Mouse (Mus musculus) hindbrain, embryonic 15.5 days (tissue): ENCODE data around the gene Usp50. TPM values are rescaled to one million over a fixed set of nuclear protein-coding genes. Genes with fewer than 3 reads are reported as not detected.

ENCODE experiments used
- ATAC-seq: fragments of 200-750 bp; cut with Nextera tagmentation; 2 replicates; pipeline ENCODE4 v1.8.0; 2017; ENCODE audit warnings: low read depth, moderate number of reproducible peaks, moderate TSS enrichment; ENCODE audit not compliant: low FRiP score
- H3K27ac ChIP-seq: fragments of 300-500 bp; sonication (generic); replicated peaks from 2 replicates; pipeline ENCODE4 v1.5.1; 2015; ENCODE audit warnings: mild to moderate bottlenecking, inconsistent platforms
- H3K27me3 ChIP-seq: fragments of 300-500 bp; sonication (generic); 2 replicates; pipeline ENCODE4 v1.6.1; 2015; ENCODE audit warnings: control low read depth, inconsistent platforms
- H3K36me3 ChIP-seq: fragments of 300-500 bp; sonication (generic); 2 replicates; pipeline ENCODE4 v1.6.1; 2015; ENCODE audit warnings: control low read depth, inconsistent platforms
- H3K4me1 ChIP-seq: fragments of 300-500 bp; sonication (generic); replicated peaks from 2 replicates; pipeline ENCODE4 v1.6.1; 2015; ENCODE audit warnings: control low read depth, inconsistent platforms
- H3K4me2 ChIP-seq: fragments of 300-500 bp; sonication (generic); 2 replicates; pipeline ENCODE4 v1.6.1; 2015; ENCODE audit warnings: moderate library complexity, mild to moderate bottlenecking, inconsistent platforms
- H3K4me3 ChIP-seq: fragments of 300-500 bp; sonication (generic); 2 replicates; pipeline ENCODE4 v1.5.1; 2015; ENCODE audit warnings: mild to moderate bottlenecking, inconsistent platforms
- H3K9ac ChIP-seq: fragments of 300-500 bp; sonication (generic); 2 replicates; pipeline ENCODE4 v1.6.1; 2015; ENCODE audit warnings: inconsistent platforms
- H3K9me3 ChIP-seq: fragments of 300-500 bp; sonication (generic); 2 replicates; pipeline ENCODE4 v1.6.1; 2016; ENCODE audit warnings: control low read depth, inconsistent platforms
- WGBS: fragments of 180-500 bp; shearing (Covaris S2); methylation state at CpG from one replicate; pipeline ENCODE4 v1.1.7; 2015; 5-methylcytosine and 5-hydroxymethylcytosine counted together
- polyA plus RNA-seq: library from polyadenylated mRNA; unstranded; fragments of >200 nt; fragmentation: Nextera tagmentation; extraction: Ambion mirVana; gene quantifications from 2 replicates; pipeline ENCODE4 v1.2.1, GENCODE M21; 2015

Usp50 gene
- polyA plus RNA-seq, 1 experiment from 2014 or later: 2.0 TPM

- Histone ChIP-seq H3K9me3 (no peaks in the 10 kb centered on the region), H3K4me3 (peak within 1 kb of the TSS; percentile 97), H3K9ac (peak within 1 kb of the TSS; percentile 99), H3K4me1 (peaks cover 42% of the 10 kb centered on the region), H3K36me3 (peaks cover 5% of the 10 kb centered on the region; the same call in 1 of the 2 replicates), H3K27ac (peak within 1 kb of the TSS; percentile 100), H3K4me2 (peak within 1 kb of the TSS; percentile 83), H3K27me3 (no peaks in the 10 kb centered on the region)
- 25% methylated on average over 12 of the region's 12 CpGs for whole genome bisulfite sequencing
- no peak for ATAC-seq
Observed at GRCm38 (mm10) chr2:126676122-126676515, 107.2 kb downstream of the Usp50 start, which contains the start of gene Gabpb1. Gene Gabpb1, minus strand, starts transcription at chr2:126676337.

GRCm38 (mm10) chr2:126675169-126676121 is 107.8 kb downstream of the Usp50 start:
- no peaks in the 10 kb centered on the region for H3K9me3 ChIP-seq
- WGBS: under 1% methylated on average over 82 of the region's 99 CpGs
- peak overlapping the region; percentile 100 for H3K27ac ChIP-seq
- peaks cover 42% of the 10 kb centered on the region for H3K4me1 ChIP-seq
- H3K36me3 ChIP-seq: peaks cover 3% of the 10 kb centered on the region; the same call in 1 of the 2 replicates
- H3K4me2 ChIP-seq: peak overlapping the region; percentile 83
- H3K27me3 ChIP-seq: no peaks in the 10 kb centered on the region
- peak; percentile 95 for ATAC-seq
- peak overlapping the region; percentile 97 for H3K4me3 ChIP-seq
- H3K9ac ChIP-seq: peak overlapping the region; percentile 99

GRCm38 (mm10) chr2:126674441-126675168 is 108.7 kb downstream of the Usp50 start:
- Histone ChIP-seq H3K27ac (peak overlapping the region; percentile 100), H3K27me3 (no peaks in the 10 kb centered on the region), H3K9me3 (no peaks in the 10 kb centered on the region), H3K4me2 (peak overlapping the region; percentile 83), H3K4me1 (peaks cover 42% of the 10 kb centered on the region), H3K9ac (peak overlapping the region; percentile 99), H3K36me3 (no peaks in the 10 kb centered on the region), H3K4me3 (peak overlapping the region; percentile 97)
- WGBS: under 1% methylated on average over 75 of the region's 77 CpGs
- peak; percentile 74 for ATAC-seq

GRCm38 (mm10) chr2:126673317-126674242 is 109.7 kb downstream of the Usp50 start:
- Histone ChIP-seq H3K4me1 (peaks cover 42% of the 10 kb centered on the region), H3K27me3 (no peaks in the 10 kb centered on the region), H3K4me3 (peak overlapping the region; percentile 97), H3K27ac (peak overlapping the region; percentile 100; the same call in 1 of the 2 replicates), H3K36me3 (no peaks in the 10 kb centered on the region), H3K4me2 (peak overlapping the region; percentile 83), H3K9me3 (no peaks in the 10 kb centered on the region), H3K9ac (peak overlapping the region; percentile 99)
- WGBS: 63% methylated on average over 13 of the region's 13 CpGs
- no peak for ATAC-seq

- WGBS: 92% methylated on average over 5 of the region's 5 CpGs
Observed at GRCm38 (mm10) chr2:126668621-126669252, 114.5 kb downstream of the Usp50 start.

GRCm38 (mm10) chr2:126665984-126666383 is 117.3 kb downstream of the Usp50 start:
- no peaks in the 10 kb centered on the region for H3K4me1 ChIP-seq
- 97% methylated on average over 3 of the region's 3 CpGs for WGBS
- no peak overlapping the region for H3K4me3 ChIP-seq
- H3K9me3 ChIP-seq: no peaks in the 10 kb centered on the region
- H3K4me2 ChIP-seq: no peak overlapping the region
- no peak overlapping the region for H3K9ac ChIP-seq
- no peak for ATAC-seq
- H3K27ac ChIP-seq: no peak overlapping the region
- no peaks in the 10 kb centered on the region for H3K27me3 ChIP-seq
- H3K36me3 ChIP-seq: no peaks in the 10 kb centered on the region

More at GRCm38 (mm10) chr2:126668621-126669252, 114.5 kb downstream of the Usp50 start:
- H3K4me2 ChIP-seq: no peak overlapping the region
- no peak overlapping the region for H3K4me3 ChIP-seq
- H3K27me3 ChIP-seq: no peaks in the 10 kb centered on the region
- H3K27ac ChIP-seq: no peak overlapping the region
- H3K9ac ChIP-seq: no peak overlapping the region
- no peaks in the 10 kb centered on the region for H3K36me3 ChIP-seq
- ATAC-seq: no peak
- peaks cover 21% of the 10 kb centered on the region for H3K4me1 ChIP-seq
- H3K9me3 ChIP-seq: no peaks in the 10 kb centered on the region

GRCm38 (mm10) chr2:126663481-126663880 is 119.8 kb downstream of the Usp50 start:
- Histone ChIP-seq H3K4me1 (no peaks in the 10 kb centered on the region), H3K9me3 (no peaks in the 10 kb centered on the region), H3K4me3 (no peak overlapping the region), H3K9ac (no peak overlapping the region), H3K4me2 (no peak overlapping the region), H3K27me3 (no peaks in the 10 kb centered on the region), H3K36me3 (no peaks in the 10 kb centered on the region), H3K27ac (no peak overlapping the region)
- WGBS: 60% methylated on average over 4 of the region's 4 CpGs
- ATAC-seq: no peak

Other genes with a start within 250 kb of the Usp50 start
- 10.5 and 10.7 TPM in 2 replicates for gene Slc27a2, start 231.1 kb downstream of the Usp50 start, polyA plus RNA-seq
- 0.98 and 1.7 TPM in 2 replicates for gene Hdc, start 164.2 kb downstream of the Usp50 start, polyA plus RNA-seq
- 37.3 and 45.1 TPM in 2 replicates for gene Gabpb1, start 107.1 kb downstream of the Usp50 start, polyA plus RNA-seq
- gene Usp8, start 76.1 kb downstream of the Usp50 start, polyA plus RNA-seq: 28.9 and 29.6 TPM in 2 replicates
- gene Trpm7, start 92.8 kb upstream of the Usp50 start, polyA plus RNA-seq: 28.4 and 30.0 TPM in 2 replicates
- 30.4 and 32.9 TPM in 2 replicates for gene Sppl2a, start 149.8 kb upstream of the Usp50 start, polyA plus RNA-seq
- 11.2 and 12.3 TPM in 2 replicates for gene Ap4e1, start 225.2 kb upstream of the Usp50 start, polyA plus RNA-seq